ENCODE assay signal across 8 mouse cellular contexts in the genomic region with DNA sequence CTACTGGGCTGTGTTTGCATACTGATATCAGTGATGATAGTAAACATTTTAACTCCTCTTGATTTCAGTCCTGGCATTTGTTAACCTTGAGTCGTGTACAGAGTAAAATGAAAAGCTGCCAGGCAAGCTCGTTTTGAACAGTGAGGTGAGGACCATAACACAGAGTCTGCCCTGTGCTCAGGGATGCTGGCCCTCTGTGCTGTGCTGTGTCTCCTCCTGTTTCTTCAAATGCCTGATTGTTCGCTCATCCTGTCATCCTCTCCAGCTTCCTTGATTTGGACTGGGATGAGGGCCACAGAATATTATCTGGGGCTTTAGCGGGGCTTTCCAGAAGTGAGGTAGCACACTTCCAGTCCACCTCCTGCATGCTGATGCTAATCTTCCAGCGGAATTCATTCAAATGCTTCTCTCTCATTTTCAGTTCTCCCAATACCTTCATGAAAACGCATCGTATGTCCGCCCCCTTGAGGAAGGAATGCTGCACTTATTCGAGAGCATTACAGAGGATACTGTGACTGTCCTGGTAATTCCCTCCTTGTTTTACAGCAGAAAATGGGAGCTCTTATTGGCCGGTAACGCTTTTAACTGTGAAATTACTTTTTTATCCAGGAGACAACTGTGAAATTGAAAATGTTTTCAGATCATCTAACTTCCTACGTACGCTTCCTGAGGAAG. TPM values are rescaled to one million over a fixed set of nuclear protein-coding genes. Genes with fewer than 3 reads are reported as not detected.
DNase-seq lines count a peak whose midpoint lies in the region; ATAC-seq lines count a peak whose summit lies in the region.
"Had no signal": no experiment of that assay in that cellular context is flagged by ENCODE, and none has a peak within 500 bp of the region (broad histone marks: within the 10 kb centered on the region; RNA-seq: fewer than 3 reads in every experiment).

No protein-coding gene starts in this region.

- H3K9ac ChIP-seq in forebrain, embryonic 14.5 days (ENCODE audit: low read length), result no peak overlapping the region
- H3K9ac ChIP-seq in hindbrain, embryonic 13.5 days, result no peak overlapping the region

- no peak overlapping the region for H3K4me2 ChIP-seq in forebrain, embryonic 14.5 days (ENCODE audit: low read length)
- no peak overlapping the region for H3K4me2 ChIP-seq in hindbrain, embryonic 13.5 days

- H3K4me3 ChIP-seq in forebrain, embryonic 14.5 days (ENCODE audit: low read depth, low read length), result no peak overlapping the region
- no peak overlapping the region for H3K4me3 ChIP-seq in hindbrain, embryonic 13.5 days
- H3K4me3 ChIP-seq in midbrain, embryonic 10.5 days, result no peak overlapping the region
- H3K4me3 ChIP-seq: erythroblast, embryonic 14.5 days had no signal

- peak; percentile 86 for ATAC-seq in forebrain, embryonic 14.5 days
- peak; percentile 76; the same call in 1 of the 2 replicates for ATAC-seq in hindbrain, embryonic 13.5 days (ENCODE audit: low FRiP score)

- peaks cover 47% of the 10 kb centered on the region for H3K36me3 ChIP-seq in forebrain, embryonic 14.5 days (ENCODE audit: control insufficient read depth, insufficient read depth, low read length)
- peaks cover 65% of the 10 kb centered on the region for H3K36me3 ChIP-seq in hindbrain, embryonic 13.5 days
- H3K36me3 ChIP-seq in midbrain, embryonic 10.5 days, result peaks cover 51% of the 10 kb centered on the region

- no peaks in the 10 kb centered on the region for H3K4me1 ChIP-seq in forebrain, embryonic 14.5 days (ENCODE audit: control insufficient read depth, insufficient read depth, low read length)
- H3K4me1 ChIP-seq in hindbrain, embryonic 13.5 days (replicated peaks), result no peaks in the 10 kb centered on the region; the same call in 1 of the 2 replicates
- peaks cover 3% of the 10 kb centered on the region; the same call in 1 of the 2 replicates for H3K4me1 ChIP-seq in midbrain, embryonic 10.5 days

- DNase-seq in WW6 (ENCODE audit: low read depth, low spot score), result peak; percentile 47
- DNase-seq in cerebellum, adult 11 months, result peak; percentile 63
- DNase-seq in forebrain, embryonic 14.5 days (ENCODE audit: low spot score), result peak; percentile 88
- DNase-seq in layer of hippocampus, adult 9-10 months (ENCODE audit: low spot score), result peak; percentile 61
- DNase-seq in midbrain, embryonic 10.5 days (ENCODE audit: low spot score), result peak; percentile 66
- peak; percentile 23 for DNase-seq in skeletal muscle tissue, adult 2 months (ENCODE audit: low read depth, low spot score)

- no peaks in the 10 kb centered on the region for H3K27me3 ChIP-seq in forebrain, embryonic 14.5 days (replicated peaks; ENCODE audit: control insufficient read depth, insufficient read depth, low read length)
- no peaks in the 10 kb centered on the region for H3K27me3 ChIP-seq in hindbrain, embryonic 13.5 days
- no peaks in the 10 kb centered on the region for H3K27me3 ChIP-seq in midbrain, embryonic 10.5 days (ENCODE audit: low read depth, poor library complexity, severe bottlenecking)

- H3K9me3 ChIP-seq in forebrain, embryonic 14.5 days (replicated peaks; ENCODE audit: control insufficient read depth, low read length), result no peaks in the 10 kb centered on the region
- no peaks in the 10 kb centered on the region for H3K9me3 ChIP-seq in hindbrain, embryonic 13.5 days
- no peaks in the 10 kb centered on the region for H3K9me3 ChIP-seq in midbrain, embryonic 10.5 days (replicated peaks)

- H3K27ac ChIP-seq in forebrain, embryonic 14.5 days (ENCODE audit: low read depth, low read length), result no peak overlapping the region
- H3K27ac ChIP-seq in hindbrain, embryonic 13.5 days, result peak overlapping the region; percentile 52; the same call in 1 of the 2 replicates
- H3K27ac ChIP-seq in midbrain, embryonic 10.5 days (replicated peaks), result no peak overlapping the region

- 39% methylated on average over 13 of the region's 13 CpGs for WGBS in forebrain, embryonic 14.5 days
- 36% methylated on average over 13 of the region's 13 CpGs for WGBS in hindbrain, embryonic 13.5 days
- WGBS in midbrain, embryonic 10.5 days, result 38% methylated on average over 13 of the region's 13 CpGs

RNA-seq across cellular contexts. Expression of a gene that starts 28.4 kb away (rescaled TPM):
- 33.3 and 34.7 TPM in 2 replicates for polyA plus RNA-seq in forebrain, embryonic 14.5 days (2014; fragmentation: Nextera tagmentation; extraction: Ambion mirVana)
- 36.1 and 38.3 TPM in 2 replicates for polyA plus RNA-seq in hindbrain, embryonic 13.5 days (2015; fragmentation: Nextera tagmentation; extraction: Ambion mirVana)
- 17.8 and 18.0 TPM in 2 replicates for polyA plus RNA-seq in midbrain, embryonic 10.5 days (2016; fragmentation: Nextera tagmentation; extraction: Ambion mirVana)

RNA-seq across cellular contexts. Expression of a gene that starts 39.2 kb away (rescaled TPM):
- polyA plus RNA-seq in forebrain, embryonic 14.5 days (2014; fragmentation: Nextera tagmentation; extraction: Ambion mirVana), result 2.4 and 2.8 TPM in 2 replicates
- 2.0 and 2.6 TPM in 2 replicates for polyA plus RNA-seq in hindbrain, embryonic 13.5 days (2015; fragmentation: Nextera tagmentation; extraction: Ambion mirVana)
- 1.5 and 1.7 TPM in 2 replicates for polyA plus RNA-seq in midbrain, embryonic 10.5 days (2016; fragmentation: Nextera tagmentation; extraction: Ambion mirVana)
- polyA plus RNA-seq: erythroblast, embryonic 14.5 days had no signal

Comparison
In these comparisons a context has a peak if more than half of its experiments do, and no peak if none do; other contexts are left out.
1. DNase-seq: peak in every context shown above with its lines; median percentile 88 in forebrain, embryonic 14.5 days; 66 in midbrain, embryonic 10.5 days; 63 in cerebellum, adult 11 months; 61 in layer of hippocampus, adult 9-10 months; 47 in WW6; 23 in skeletal muscle tissue, adult 2 months.